Comparison of ENCODE assay signal across 26 mouse cellular contexts in the genomic region with DNA sequence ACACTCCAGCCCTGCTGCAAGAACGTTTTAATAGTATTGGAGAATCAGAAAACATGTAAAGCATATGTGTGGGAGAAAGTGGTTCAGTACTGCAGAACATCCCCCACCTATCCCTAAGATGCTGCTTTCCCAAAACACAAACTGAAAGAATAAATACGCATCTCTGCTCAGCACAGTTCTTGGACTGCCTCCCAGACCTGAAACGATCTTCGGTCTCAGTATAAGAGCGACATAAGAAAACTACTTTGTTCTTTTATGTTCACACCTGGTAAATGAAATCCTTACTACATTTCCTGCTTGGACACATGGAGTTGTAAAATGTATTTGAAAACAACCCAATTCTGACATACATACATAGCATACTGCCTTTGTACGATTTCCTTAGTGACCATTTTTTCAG.
"Had no signal": no experiment of that assay in that cellular context is flagged by ENCODE, and none has a peak within 500 bp of the region (broad histone marks: within the 10 kb centered on the region; RNA-seq: fewer than 3 reads in every experiment).

No protein-coding gene starts in this region.

- H3K27me3 ChIP-seq: heart, embryonic 13.5 days; heart, embryonic 15.5 days; hindbrain, embryonic 13.5 days; hindbrain, embryonic 15.5 days; kidney, embryonic 15.5 days; limb, embryonic 12.5 days; liver, embryonic 13.5 days had no signal

- H3K4me3 ChIP-seq: heart, adult 2 months; heart, embryonic 13.5 days; heart, embryonic 15.5 days; hindbrain, embryonic 13.5 days; hindbrain, embryonic 15.5 days; kidney, embryonic 15.5 days; limb, embryonic 12.5 days; liver, embryonic 13.5 days had no signal

- H3K9ac ChIP-seq: heart, embryonic 13.5 days; heart, embryonic 15.5 days; hindbrain, embryonic 13.5 days; hindbrain, embryonic 15.5 days; kidney, embryonic 15.5 days; limb, embryonic 12.5 days; liver, embryonic 13.5 days had no signal

- H3K4me2 ChIP-seq: heart, embryonic 11.5 days; heart, embryonic 13.5 days; heart, embryonic 15.5 days; hindbrain, embryonic 13.5 days; hindbrain, embryonic 15.5 days; kidney, embryonic 15.5 days; limb, embryonic 12.5 days; liver, embryonic 11.5 days; liver, embryonic 13.5 days had no signal

- H3K9me3 ChIP-seq: heart, embryonic 13.5 days; heart, embryonic 15.5 days; hindbrain, embryonic 13.5 days; hindbrain, embryonic 15.5 days; kidney, embryonic 15.5 days; limb, embryonic 12.5 days; liver, embryonic 13.5 days had no signal

- DNase-seq: gastrocnemius, postnatal 14 days; gastrocnemius, postnatal 36 days; heart, adult 2 months; heart, postnatal 14 days; heart, postnatal 36 days; kidney, adult 11 months; kidney, adult 2 months; kidney, adult 9 months; kidney, postnatal 14 days; kidney, postnatal 36 days; layer of hippocampus, adult 9-11 months; layer of hippocampus, postnatal 36 days; left cerebral cortex, postnatal 4 days; liver; liver, embryonic 13.5 days had no signal

- H3K4me1 ChIP-seq: heart, embryonic 15.5 days; hindbrain, embryonic 13.5 days; hindbrain, embryonic 15.5 days; kidney, embryonic 15.5 days; limb, embryonic 12.5 days; liver, embryonic 13.5 days had no signal

- H3K27ac ChIP-seq: heart, adult 2 months; heart, embryonic 13.5 days; heart, embryonic 15.5 days; hindbrain, embryonic 13.5 days; hindbrain, embryonic 15.5 days; hindbrain, postnatal 0 days; kidney, embryonic 15.5 days; kidney, postnatal 0 days; limb, embryonic 12.5 days; liver, embryonic 13.5 days had no signal

- ATAC-seq: hindbrain, postnatal 0 days; intestine, embryonic 16.5 days had no signal
